Mouse (Mus musculus): ENCODE results near the gene Rab26.

The Rab26 gene

DNA sequence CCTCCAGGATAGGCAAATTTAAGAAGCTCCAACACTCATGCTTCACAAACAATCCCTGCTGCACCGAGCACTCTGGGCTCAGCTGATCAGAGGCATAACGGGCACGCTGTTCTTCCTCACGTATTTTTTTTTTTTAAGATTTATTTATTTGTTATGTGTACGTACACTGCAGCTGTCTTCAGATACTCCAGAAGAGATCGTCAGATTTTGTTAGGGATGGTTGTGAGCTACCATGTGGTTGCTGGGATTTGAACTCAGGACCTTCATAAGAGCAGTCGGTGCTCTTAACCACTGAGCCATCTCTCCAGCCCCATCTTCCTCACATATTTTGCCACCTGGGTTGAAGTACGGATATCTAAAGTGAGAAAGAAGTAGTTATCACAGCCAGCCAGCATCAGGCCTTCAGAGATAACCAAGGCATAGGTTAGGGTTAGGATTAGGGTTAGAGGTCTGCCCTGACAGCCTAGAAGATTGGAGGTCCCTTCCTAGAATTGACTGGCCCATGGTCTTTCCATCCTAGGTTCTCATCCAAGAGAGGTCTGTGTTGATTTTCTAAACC is at the start of gene Rab26:
TSS of gene Rab26 (minus strand) at position 51 of the 559 bp plus-strand sequence.
- no peak for DNase-seq

DNA sequence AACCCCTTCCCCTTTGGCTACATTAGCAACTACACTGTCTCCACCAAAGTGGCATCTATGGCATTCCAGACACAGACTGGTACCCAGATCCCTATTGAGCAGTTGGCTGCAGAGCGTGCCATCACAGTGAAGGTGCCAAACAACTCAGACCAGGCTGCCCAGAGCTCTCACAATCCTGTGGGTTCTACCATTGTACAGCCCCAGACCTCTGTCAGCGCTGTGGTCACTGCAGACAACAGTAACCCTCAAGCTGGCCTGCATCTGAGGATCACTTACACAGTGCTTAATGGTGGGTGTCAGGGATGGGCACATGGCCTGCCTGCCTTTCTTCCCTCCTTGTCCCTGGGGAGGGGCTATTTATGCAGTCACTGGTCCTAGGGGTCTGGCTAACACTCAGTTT is 46.3 kb upstream of the Rab26 start:
- DNase-seq: no peak

DNA sequence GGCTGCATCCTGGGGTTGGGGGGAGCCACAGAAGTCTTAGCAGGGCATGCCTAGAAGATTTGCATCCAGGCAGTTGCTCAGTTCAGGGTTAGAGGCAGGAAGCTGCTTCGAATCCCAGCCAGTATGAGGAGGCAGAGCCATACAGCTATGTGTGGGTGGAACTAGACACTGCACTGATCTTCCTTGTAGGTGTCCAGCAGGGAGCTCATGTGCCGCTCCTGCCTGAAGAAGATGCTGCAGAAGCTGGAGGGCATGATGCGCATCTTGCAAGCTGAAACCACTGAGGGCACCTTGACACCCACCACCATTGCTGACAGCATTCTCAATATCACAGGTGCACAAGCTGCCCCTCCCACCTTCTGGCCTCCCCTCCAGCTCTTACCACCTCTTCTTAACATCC is 45.5 kb upstream of the Rab26 start:
- DNase-seq: no peak

DNA sequence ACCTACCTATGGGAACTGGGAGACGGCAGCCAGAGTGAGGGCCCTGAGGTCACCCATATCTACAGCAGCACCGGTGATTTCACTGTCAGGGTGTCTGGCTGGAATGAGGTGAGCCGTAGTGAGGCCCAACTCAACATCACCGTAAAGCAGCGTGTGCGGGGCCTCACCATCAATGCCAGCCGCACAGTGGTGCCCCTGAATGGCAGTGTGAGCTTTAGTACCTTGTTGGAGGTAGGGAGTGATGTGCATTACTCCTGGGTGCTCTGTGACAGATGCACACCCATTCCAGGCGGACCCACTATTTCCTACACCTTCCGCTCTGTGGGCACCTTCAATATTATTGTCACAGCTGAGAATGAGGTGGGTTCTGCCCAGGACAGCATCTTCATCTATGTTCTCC is 39.8 kb upstream of the Rab26 start:
- no peak for DNase-seq

DNA sequence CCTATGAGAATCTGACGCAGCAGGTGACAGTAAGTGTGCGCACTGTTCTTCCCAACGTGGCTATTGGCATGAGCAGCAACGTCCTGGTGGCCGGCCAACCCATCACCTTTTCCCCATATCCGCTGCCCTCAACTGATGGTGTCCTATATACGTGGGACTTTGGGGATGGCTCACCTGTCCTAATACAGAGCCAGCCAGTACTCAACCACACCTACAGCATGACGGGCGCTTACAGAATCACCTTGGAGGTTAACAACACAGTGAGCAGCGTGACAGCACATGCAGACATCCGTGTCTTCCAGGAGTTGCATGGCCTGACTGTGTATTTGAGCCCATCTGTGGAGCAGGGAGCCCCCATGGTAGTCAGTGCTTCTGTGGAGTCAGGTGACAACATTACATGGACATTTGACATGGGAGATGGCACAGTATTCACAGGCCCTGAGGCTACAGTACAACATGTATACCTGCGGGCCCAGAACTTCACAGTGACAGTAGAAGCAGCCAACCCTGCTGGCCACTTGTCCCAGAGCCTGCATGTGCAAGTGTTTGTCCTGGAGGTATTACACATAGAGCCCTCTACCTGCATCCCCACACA is 38.7 kb upstream of the Rab26 start:
- DNase-seq: no peak

DNA sequence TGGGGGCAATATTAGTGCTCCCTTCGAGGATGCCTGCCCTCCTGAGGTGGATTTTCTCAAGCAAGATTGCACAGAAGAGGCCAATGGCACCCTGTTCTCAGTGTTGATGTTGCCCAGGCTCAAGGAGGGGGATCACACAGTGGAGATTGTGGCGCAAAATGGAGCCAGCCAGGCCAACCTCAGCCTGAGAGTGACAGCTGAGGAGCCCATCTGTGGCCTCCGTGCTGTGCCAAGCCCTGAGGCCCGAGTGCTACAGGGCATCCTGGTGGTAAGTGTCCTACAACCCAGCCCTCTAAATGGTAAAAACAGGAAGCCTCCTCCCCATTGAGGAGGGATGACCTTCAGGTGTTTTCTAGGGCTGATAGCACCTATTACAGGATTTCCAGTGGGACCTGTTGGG is 35.8 kb upstream of the Rab26 start:
- no peak for DNase-seq

DNA sequence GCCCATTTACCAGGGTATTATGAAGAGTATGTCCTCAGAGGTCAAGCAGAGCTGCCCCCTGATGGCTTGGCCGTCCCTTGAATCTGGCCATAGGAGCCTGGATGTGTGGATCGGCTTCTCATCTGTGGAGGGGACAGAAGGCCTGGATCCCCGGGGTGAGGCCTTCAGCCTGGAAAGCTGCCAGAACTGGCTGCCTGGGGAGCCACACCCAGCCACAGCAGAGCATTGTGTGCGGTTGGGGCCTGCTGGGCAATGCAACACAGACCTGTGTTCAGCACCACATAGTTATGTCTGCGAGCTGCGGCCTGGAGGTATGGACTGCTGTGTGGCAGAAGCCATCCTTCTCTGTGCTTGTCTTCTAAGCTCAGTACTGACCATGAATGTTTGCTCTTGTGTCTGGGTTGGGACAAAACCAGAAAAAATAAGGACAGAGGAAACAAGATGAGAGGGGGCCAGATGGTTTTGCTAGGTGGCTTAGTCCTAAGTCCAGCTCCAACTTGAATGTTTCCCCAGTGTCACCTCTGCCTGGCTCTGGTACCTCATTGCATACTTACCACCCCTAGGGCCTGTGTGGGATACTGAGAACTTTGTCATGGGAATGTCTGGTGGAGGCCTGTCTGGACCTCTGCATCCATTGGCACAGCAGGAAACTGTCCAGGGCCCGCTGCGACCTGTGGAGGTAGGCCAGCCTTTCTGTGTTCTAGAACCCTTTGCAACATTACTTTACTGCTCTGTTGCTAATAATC is 33.2 kb upstream of the Rab26 start:
- peak; percentile 70 for DNase-seq

DNA sequence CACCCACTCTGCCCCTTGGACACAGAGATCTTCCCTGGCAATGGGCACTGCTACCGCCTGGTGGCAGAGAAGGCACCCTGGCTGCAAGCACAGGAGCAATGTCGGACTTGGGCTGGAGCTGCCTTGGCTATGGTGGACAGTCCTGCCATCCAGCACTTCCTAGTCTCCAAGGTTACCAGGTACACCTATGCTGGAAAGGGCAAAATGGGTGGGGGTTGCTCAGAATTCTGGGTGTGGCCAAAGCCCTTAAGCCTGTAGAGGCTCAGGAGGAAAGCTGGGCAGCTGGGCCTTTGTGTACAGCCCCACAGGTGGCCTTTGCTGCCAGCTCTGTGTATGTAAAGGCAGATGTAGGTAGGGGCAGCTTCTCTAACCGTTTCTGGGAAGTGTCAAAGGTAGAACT is 31.8 kb upstream of the Rab26 start:
- no peak for DNase-seq

DNA sequence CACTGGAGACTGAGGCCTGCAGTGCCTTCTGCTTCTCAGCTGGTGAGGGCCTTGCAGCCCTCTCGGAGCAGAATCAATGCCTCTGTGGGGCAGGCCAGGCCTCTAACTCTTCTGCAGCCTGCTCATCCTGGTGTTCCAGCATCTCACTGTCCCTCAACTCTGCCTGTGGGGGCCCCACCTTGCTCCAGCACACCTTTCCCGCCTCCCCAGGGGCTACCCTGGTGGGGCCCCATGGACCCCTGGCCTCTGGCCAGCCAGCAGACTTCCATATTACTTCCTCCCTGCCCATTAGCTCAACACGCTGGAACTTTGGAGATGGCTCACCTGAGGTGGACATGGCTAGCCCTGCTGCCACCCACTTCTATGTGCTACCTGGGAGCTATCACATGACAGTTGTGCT is 31.1 kb upstream of the Rab26 start:
- DNase-seq: no peak

DNA sequence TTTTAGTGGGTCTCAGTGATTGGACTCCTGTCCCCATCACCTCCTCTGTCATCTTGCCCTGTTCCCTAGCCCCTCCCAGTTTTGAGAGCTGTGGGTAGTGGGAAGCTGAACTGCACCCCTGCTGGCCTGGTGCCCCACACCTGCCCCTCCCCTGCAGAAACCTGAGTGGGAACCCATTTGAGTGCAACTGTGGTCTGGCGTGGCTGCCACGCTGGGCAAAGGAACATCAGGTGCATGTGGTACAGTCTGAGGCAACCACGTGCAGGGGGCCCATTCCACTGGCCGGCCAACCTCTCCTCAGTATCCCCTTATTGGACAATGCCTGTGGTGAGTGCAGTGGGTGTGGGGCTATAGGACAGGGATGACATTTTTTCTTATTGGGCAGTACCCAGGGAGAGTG is 30.4 kb upstream of the Rab26 start:
- DNase-seq: no peak

DNA sequence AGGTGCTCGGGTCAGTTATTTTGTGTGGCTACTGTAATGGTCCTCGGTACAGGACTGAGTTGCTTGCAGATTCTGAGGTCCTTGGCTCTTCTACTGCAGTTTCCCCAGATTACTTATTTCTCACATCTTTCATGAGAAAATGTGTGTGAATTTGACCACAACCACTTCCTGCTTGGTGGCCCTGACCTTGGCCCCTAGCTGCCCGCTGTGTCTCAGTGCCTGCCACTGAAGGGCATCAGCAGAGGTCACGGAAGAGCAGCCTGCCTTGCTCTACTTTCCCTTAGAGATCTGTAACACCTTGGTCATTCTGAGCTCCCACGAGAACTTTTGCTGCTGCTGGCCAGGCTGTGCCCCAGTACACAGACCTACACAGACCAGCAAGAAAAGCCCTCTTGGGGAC is 29.6 kb upstream of the Rab26 start:
- no peak for DNase-seq

DNA sequence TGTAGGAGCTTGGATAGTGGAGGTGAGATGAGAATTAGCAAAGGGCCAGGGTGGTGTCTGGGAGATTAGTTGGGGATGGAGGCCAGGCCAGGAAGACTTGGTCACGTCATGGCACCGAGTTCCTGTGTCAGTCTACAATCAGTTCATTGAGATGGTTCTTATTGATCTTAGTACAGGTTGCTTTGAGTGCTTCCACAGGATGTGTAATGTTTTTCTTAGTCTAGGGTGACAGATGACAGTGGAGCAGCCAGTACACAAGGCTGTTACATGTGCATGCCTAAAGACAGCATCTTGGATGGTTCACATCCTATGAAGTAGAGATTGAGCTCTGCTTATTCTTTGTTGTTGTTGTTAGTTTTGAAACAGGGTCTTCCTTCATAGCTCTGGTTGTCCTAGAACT is 27.6 kb upstream of the Rab26 start:
- no peak for DNase-seq

DNA sequence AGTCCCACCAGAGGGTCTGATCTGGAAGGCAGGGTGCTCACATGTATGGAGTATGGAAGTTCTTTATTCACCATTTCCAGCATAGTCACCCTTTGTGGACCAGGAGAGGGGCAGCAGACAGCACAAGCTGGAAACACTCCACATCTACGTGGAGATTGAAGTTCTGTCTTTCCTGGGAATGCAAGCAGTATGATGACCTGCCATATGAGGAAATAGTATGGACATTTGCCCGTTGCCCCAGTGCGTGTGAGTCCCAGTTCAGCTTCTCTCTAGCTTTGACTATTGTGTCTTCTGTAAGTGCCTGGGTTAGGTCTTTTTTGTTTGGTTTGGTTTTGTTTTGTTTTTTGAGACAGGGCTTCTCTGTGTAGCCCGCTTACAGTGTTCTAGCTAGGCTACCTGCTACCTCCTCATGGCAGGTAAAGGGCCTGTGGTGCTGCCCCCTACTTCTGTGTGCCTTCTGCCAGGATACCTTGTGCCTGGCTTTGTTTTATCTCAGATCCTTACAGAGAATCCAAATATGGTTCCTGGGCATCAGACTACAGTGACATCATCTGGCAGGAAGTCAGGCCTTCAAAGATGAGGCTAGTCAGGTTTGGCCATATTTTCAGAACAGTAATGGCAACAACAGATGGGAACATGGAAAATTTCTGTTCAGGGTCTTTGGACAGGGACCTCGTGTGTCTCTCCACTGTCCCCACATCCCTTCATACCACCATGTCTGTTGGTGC is 26.5 kb upstream of the Rab26 start:
- peak; percentile 53 for DNase-seq

DNA sequence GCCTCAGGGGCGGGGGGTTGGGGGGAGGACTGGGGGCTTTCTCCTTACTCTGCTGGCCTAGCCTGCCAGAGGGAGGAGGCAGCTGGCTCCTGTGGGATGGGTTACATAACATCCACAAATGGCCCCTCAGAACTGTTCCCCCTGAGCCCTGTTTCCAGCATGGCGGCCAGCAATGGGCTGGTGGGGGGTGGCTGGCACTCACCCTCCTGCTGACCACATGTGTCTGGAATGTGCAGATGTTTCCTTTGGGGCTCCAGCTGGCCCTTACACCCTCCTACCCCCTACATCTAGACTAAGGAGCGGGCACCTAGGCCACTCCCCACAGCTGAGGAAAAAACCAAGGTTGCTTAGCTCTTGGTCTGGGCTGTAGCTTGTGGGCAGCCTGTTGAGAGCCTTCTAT is 25.1 kb upstream of the Rab26 start:
- peak; percentile 73 for DNase-seq

DNA sequence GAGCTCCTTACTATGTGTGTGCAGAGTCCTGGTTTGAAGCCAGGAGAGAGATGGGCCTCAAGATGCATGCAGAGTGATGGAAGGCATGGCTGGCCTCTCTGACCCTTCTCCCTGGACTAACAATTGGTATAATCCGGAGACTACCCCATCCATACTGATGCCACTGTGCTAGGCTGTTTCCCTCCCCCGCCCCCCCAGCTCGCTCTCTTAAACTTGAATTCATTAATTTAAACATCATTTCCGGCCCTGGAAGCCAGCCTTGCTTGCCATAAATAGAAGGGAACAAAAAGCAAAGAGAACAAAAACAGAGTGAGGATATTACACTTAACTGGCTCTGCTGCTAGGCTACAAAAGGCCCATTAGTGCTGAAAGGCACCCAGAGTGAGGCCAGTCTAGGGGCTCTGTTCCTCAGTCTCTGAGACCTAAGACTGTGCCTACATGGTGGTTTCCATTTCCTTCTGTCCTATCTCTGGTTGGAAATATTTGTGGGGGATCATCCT is 24.6 kb upstream of the Rab26 start:
- DNase-seq: peak; percentile 70

DNA sequence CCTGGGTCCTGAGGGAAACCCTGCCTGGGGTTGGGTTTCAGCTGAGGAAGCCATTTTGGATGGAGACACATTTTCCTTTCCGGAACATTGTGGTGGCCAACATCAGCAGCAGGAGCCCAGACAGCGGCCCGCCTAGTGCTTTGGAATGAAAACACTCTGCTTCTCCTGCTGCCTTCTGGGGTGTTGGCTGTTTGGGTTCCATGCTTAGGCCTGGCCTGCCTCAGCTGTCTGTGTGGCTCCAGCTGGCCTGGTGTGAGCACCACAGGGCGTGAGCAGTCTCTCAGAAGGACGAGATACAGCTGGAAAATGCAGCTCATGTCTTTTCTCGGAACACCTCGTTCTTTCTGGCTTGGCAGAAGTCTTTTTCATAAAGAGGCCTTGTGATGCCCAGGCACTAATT is 23.1 kb upstream of the Rab26 start:
- DNase-seq: peak; percentile 59

DNA sequence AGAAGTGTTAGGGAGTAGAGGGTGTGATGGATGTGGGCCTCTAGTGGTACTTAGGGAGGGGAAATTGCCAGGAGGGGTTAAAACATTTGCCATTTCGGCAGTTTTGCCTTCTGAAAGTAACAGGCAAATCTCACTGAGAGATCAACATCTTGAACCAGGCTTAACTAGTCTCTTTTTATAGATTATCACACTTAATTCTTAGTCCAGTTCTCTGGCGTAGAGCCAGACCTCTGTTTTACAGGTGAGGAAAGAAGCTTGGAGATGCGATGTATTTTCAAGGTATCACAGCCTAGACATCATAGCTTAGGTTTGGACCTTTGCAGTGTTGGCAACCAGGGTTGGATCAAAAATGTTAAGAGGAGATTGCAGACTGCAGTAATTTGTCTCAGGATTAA is 17.0 kb upstream of the Rab26 start:
- DNase-seq: no peak

DNA sequence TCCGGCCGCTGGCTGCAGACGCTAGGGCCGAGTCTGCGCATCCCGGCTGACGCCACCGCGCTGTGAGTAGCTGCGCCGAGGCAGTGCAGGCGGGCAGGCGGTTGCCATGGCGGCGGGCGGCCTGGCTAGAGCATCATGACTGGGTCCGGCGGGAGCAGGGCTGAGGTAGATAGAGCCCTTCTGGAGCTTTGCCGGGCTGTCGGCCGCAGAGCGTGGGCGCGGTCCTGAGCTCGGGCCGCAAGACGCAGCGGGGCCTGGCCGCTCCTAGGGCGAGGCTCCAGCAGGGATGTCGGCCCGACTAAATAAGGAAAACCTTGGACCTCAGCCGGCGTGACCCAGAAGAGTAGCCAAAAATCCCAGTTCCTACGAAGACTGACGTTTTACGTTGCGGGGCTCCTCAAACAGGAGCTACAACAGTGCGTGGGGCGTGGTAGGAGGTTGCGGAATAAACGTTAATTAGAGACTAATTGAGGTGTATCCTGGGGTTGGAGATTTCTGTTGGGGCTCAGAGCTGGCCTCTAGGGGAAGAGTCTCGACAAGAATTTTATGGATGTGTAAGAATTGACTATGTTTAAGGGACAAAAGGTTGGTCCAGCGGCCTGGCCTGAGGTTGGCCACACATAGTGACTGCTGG is 16.5 kb upstream of the Rab26 start:
- DNase-seq: peak; percentile 82

DNA sequence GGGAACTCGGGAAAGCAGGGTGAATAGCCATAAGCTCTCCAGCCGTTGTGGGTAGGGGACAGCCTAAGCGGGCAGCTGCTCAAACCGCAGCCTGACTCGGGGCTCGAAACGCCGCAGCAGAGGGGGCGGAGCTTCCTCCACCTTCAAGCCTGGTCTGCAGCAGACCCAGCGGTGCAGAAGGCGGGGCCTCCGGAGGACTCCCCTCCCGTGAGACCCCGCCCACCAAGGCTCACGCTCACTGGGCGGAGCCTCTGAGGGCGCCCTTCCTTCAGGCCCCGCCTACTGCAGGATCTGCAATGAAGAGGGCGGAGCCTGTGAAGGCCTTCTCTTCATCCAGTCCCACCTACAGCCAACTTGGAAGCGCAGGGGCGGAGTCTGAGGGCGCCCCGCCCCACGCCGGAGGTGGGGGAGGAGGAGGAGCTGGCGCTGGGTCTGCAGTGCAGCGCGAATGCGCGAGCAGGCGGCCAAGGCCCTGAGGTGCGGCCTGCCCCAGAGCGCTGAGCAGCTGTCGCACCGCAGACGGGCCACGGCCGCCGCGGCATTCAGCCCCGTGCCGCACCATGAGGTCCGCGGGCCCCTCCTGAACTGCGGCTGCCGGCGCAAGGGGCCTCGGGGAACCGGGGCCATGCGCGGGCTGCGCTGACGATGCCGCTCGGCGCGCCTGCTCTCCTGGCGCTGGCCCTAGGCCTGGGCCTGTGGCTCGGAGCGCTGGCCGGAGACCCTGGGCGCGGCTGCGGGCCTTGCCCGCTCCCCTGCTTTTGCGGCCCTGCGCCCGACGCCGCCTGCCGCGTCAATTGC is 15.8 kb upstream of the Rab26 start, which contains the start of gene Pkd1:
TSS of gene Pkd1 (plus strand) at position 217 of the 798 bp plus-strand sequence.
- DNase-seq: peak; percentile 99

DNA sequence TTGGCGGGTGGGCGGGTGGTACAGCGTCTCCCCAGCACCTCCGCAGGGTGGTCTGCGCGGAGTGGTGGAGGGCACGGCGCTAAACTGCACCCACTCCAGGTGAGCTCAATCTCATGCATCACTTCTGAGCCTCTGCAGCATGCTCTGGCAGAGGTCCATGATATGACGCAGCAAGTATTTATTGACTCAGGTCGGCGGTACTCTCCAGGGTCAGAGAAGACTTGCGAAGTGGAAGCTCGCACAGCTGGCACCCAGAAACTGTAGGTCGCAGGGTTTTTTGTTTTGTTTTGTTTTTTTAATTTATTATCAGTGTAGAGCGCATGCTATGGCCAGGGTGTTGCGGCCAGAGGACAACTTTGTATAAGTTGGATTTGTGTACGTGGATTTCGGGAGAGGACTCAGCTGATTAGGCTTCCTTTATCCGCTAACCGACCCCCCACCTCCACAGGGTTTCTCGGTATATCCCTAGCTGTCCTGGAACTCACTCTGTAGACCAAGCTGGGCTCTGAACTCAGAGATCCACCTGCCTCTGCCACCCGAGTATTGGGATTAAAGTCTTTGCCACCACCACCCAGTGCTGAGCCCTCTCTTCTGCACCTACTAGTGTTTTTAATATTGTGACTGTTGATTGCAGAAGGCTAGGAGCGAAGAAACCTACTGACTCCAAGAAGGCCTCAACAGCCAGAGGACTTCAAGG is 15.1 kb upstream of the Rab26 start:
- peak; percentile 79 for DNase-seq

DNA sequence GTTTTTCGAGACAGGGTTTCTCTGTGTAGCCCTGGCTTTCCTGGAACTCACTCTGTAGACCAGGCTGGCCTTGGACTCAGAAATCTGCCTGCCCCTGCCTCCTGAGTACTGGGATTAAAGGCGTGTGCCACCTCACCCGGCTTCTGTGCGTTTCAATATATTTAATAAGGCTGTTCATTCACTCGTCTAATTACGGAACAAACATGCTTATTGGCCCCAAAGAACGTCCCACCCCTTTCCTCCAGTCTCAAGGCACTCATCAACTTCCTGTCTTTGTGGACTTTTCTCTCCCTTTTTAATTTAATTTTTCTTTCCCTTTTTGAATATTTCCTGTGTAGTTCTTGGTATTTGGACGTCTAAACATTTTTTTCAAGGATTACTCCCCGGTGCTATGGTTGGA is 14.4 kb upstream of the Rab26 start:
- peak; percentile 43 for DNase-seq

DNA sequence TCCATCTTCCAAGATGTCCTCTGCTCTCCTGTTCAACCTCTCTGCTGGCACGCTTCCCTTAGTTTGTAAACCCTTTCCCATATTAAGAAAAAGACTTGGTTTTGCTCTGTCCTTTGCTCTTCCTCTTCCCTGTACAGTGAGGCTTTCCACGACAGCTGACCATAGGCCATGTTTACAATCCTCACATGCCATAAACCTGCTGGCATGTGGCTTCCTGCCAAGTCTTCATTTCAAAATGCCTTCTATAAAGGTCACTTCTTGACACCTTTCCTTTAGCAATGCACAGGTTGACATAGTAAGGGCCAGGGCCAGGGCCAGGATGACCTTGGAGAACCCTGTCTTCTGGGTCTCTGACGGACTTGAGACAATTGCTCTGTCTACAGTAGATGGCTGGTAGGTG is 12.2 kb upstream of the Rab26 start:
- DNase-seq: no peak
